Mouse (Mus musculus): ENCODE measurements around the gene Myo18a. TPM values are rescaled to one million over a fixed set of nuclear protein-coding genes. Genes with fewer than 3 reads are reported as not detected.

Gene Myo18a
- polyA plus RNA-seq, 1 experiment from 2014 or later = 31.2 TPM

DNA sequence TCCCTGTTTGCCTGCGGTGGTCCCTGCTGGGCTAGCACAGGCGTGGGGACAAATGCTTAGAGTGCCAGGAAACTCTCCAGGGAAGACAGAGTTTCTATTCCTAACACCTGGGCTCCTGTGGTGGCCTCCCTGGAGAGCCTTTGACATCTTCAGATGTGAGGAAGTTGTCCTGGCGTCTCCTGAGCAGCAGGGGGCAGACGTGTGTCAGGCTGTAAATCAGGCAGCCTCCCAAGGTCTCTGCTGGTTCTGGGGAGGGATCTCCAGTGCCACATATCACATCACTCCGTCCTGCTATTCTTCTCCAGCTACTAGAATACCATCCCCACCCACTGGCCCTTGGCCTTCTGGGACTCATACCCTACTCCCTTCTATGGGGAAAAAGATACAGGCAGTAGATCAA is 62.8 kb downstream of the Myo18a start:
- Histone ChIP-seq H3K27ac (ENCODE audit: low read length) (no peak overlapping the region), H3K9me3 (ENCODE audit: control insufficient read depth, low read length) (no peaks in the 10 kb centered on the region), H3K4me2 (ENCODE audit: low read depth, low read length) (no peak overlapping the region), H3K4me3 (ENCODE audit: low read length) (no peak overlapping the region), H3K4me1 (ENCODE audit: control insufficient read depth, insufficient read depth, low read length) (peaks cover 4% of the 10 kb centered on the region; the same call in 1 of the 2 replicates), H3K36me3 (ENCODE audit: control insufficient read depth, insufficient read depth, low read length) (peaks cover 24% of the 10 kb centered on the region), H3K27me3 (replicated peaks; ENCODE audit: control insufficient read depth, insufficient read depth, low read length) (no peaks in the 10 kb centered on the region), H3K9ac (ENCODE audit: low read depth, low read length) (no peak overlapping the region)
- ATAC-seq = no peak
- 7% methylated on average over 5 of the region's 5 CpGs for WGBS

- H3K27ac ChIP-seq (ENCODE audit: low read length) = no peak overlapping the region
- H3K36me3 ChIP-seq (ENCODE audit: control insufficient read depth, insufficient read depth, low read length) = peaks cover 24% of the 10 kb centered on the region
Observed at GRCm38 (mm10) chr11:77826311-77826710, 63.3 kb downstream of the Myo18a start.

DNA sequence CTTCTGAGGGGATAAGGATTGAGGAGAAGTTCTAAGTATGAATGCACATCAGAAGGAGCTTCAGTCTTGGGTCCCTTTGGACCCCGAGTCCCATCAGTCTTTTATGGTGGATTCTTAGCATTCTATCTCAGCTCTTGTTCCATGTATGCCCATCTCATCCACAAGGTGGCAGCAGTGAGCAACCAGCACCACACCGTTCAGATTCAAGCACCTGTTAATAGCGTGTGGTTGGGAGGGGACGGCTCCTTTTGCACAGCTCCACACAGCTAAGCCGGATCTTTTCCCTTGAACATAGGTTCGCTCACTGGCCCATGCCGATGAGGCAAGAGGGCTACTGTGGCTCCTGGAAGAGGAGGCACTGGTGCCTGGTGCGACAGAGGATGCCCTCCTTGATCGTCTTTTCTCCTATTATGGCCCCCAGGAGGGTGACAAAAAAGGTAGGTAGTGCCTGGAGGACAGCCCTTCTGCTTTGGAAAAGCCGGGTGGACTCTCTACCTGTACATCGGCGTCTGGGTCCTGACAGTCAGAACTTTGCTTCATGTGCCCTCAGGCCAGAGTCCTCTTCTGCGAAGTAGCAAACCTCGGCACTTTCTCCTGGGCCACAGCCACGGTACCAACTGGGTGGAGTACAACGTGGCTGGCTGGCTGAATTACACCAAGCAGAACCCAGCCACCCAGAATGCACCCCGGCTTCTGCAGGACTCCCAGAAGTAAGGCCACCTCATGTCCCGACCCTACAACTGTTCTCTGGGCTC is 64.4 kb downstream of the Myo18a start:
- WGBS = 55% methylated on average over 18 of the region's 18 CpGs
- H3K27ac ChIP-seq (ENCODE audit: low read length) = no peak overlapping the region
- ATAC-seq = peak; percentile 39; the same call in 1 of the 2 replicates
- H3K9ac ChIP-seq (ENCODE audit: low read depth, low read length) = no peak overlapping the region
- no peaks in the 10 kb centered on the region for H3K27me3 ChIP-seq (replicated peaks; ENCODE audit: control insufficient read depth, insufficient read depth, low read length)
- H3K36me3 ChIP-seq (ENCODE audit: control insufficient read depth, insufficient read depth, low read length) = peaks cover 24% of the 10 kb centered on the region
- no peak overlapping the region for H3K4me2 ChIP-seq (ENCODE audit: low read depth, low read length)
- H3K4me1 ChIP-seq (ENCODE audit: control insufficient read depth, insufficient read depth, low read length) = peaks cover 4% of the 10 kb centered on the region; the same call in 1 of the 2 replicates
- H3K4me3 ChIP-seq (ENCODE audit: low read length) = no peak overlapping the region
- no peaks in the 10 kb centered on the region for H3K9me3 ChIP-seq (ENCODE audit: control insufficient read depth, low read length)

More at GRCm38 (mm10) chr11:77826311-77826710, 63.3 kb downstream of the Myo18a start:
- Histone ChIP-seq H3K4me3 (ENCODE audit: low read length) (no peak overlapping the region), H3K9me3 (ENCODE audit: control insufficient read depth, low read length) (no peaks in the 10 kb centered on the region), H3K4me1 (ENCODE audit: control insufficient read depth, insufficient read depth, low read length) (peaks cover 4% of the 10 kb centered on the region; the same call in 1 of the 2 replicates), H3K9ac (ENCODE audit: low read depth, low read length) (no peak overlapping the region), H3K27me3 (replicated peaks; ENCODE audit: control insufficient read depth, insufficient read depth, low read length) (no peaks in the 10 kb centered on the region), H3K4me2 (ENCODE audit: low read depth, low read length) (no peak overlapping the region)
- 49% methylated on average over 3 of the region's 3 CpGs for WGBS
- no peak for ATAC-seq

DNA sequence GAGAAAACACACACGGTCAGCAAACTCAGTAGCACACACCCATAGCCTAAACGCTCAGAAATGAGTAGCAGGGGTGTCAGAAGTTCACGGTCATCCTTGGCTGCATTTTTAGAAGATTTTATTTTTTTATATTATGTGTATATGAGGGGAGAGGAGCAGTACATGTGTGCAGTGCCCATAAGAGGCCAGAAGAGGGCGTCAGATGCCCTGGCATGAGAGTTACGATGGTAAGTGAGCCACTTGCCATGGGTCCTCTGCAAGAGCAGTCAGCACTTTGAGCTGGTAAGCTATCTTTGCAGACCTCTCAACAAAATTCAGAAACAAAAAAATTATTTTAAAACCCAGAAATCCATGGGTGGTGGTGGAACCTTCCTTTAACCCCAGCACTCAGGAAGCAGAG is 65.1 kb downstream of the Myo18a start:
- Histone ChIP-seq H3K27me3 (replicated peaks; ENCODE audit: control insufficient read depth, insufficient read depth, low read length) (no peaks in the 10 kb centered on the region), H3K4me3 (ENCODE audit: low read length) (no peak overlapping the region), H3K9ac (ENCODE audit: low read depth, low read length) (no peak overlapping the region), H3K9me3 (ENCODE audit: control insufficient read depth, low read length) (no peaks in the 10 kb centered on the region), H3K4me2 (ENCODE audit: low read depth, low read length) (no peak overlapping the region), H3K27ac (ENCODE audit: low read length) (no peak overlapping the region), H3K36me3 (ENCODE audit: control insufficient read depth, insufficient read depth, low read length) (peaks cover 24% of the 10 kb centered on the region), H3K4me1 (ENCODE audit: control insufficient read depth, insufficient read depth, low read length) (peaks cover 4% of the 10 kb centered on the region; the same call in 1 of the 2 replicates)
- no peak for ATAC-seq
- 91% methylated on average over 5 of the region's 5 CpGs for WGBS

GRCm38 (mm10) chr11:77829043-77829841 is 66.2 kb downstream of the Myo18a start:
- Histone ChIP-seq H3K9me3 (ENCODE audit: control insufficient read depth, low read length) (no peaks in the 10 kb centered on the region), H3K4me2 (ENCODE audit: low read depth, low read length) (no peak overlapping the region), H3K4me3 (ENCODE audit: low read length) (no peak overlapping the region), H3K27ac (ENCODE audit: low read length) (no peak overlapping the region), H3K9ac (ENCODE audit: low read depth, low read length) (no peak overlapping the region), H3K36me3 (ENCODE audit: control insufficient read depth, insufficient read depth, low read length) (peaks cover 18% of the 10 kb centered on the region), H3K27me3 (replicated peaks; ENCODE audit: control insufficient read depth, insufficient read depth, low read length) (no peaks in the 10 kb centered on the region), H3K4me1 (ENCODE audit: control insufficient read depth, insufficient read depth, low read length) (peaks cover 4% of the 10 kb centered on the region; the same call in 1 of the 2 replicates)
- WGBS = 78% methylated on average over 23 of the region's 23 CpGs
- no peak for ATAC-seq

GRCm38 (mm10) chr11:77830875-77831274 is 67.8 kb downstream of the Myo18a start:
- H3K36me3 ChIP-seq (ENCODE audit: control insufficient read depth, insufficient read depth, low read length) = peaks cover 21% of the 10 kb centered on the region; the same call in 1 of the 2 replicates
- H3K4me1 ChIP-seq (ENCODE audit: control insufficient read depth, insufficient read depth, low read length) = peaks cover 4% of the 10 kb centered on the region; the same call in 1 of the 2 replicates
- H3K4me2 ChIP-seq (ENCODE audit: low read depth, low read length) = no peak overlapping the region
- no peak overlapping the region for H3K27ac ChIP-seq (ENCODE audit: low read length)
- H3K9ac ChIP-seq (ENCODE audit: low read depth, low read length) = no peak overlapping the region
- H3K27me3 ChIP-seq (replicated peaks; ENCODE audit: control insufficient read depth, insufficient read depth, low read length) = no peaks in the 10 kb centered on the region
- 63% methylated on average over 7 of the region's 7 CpGs for WGBS
- no peak for ATAC-seq
- no peak overlapping the region for H3K4me3 ChIP-seq (ENCODE audit: low read length)
- no peaks in the 10 kb centered on the region for H3K9me3 ChIP-seq (ENCODE audit: control insufficient read depth, low read length)

GRCm38 (mm10) chr11:77832541-77832940 is 69.5 kb downstream of the Myo18a start:
- Histone ChIP-seq H3K27me3 (replicated peaks; ENCODE audit: control insufficient read depth, insufficient read depth, low read length) (no peaks in the 10 kb centered on the region), H3K4me1 (ENCODE audit: control insufficient read depth, insufficient read depth, low read length) (peaks cover 8% of the 10 kb centered on the region; the same call in 1 of the 2 replicates), H3K9me3 (ENCODE audit: control insufficient read depth, low read length) (no peaks in the 10 kb centered on the region), H3K4me3 (ENCODE audit: low read length) (no peak overlapping the region), H3K4me2 (ENCODE audit: low read depth, low read length) (no peak overlapping the region), H3K36me3 (ENCODE audit: control insufficient read depth, insufficient read depth, low read length) (peaks cover 21% of the 10 kb centered on the region; the same call in 1 of the 2 replicates), H3K9ac (ENCODE audit: low read depth, low read length) (no peak overlapping the region), H3K27ac (ENCODE audit: low read length) (no peak overlapping the region)
- 91% methylated on average over 4 of the region's 4 CpGs for WGBS
- no peak for ATAC-seq

DNA sequence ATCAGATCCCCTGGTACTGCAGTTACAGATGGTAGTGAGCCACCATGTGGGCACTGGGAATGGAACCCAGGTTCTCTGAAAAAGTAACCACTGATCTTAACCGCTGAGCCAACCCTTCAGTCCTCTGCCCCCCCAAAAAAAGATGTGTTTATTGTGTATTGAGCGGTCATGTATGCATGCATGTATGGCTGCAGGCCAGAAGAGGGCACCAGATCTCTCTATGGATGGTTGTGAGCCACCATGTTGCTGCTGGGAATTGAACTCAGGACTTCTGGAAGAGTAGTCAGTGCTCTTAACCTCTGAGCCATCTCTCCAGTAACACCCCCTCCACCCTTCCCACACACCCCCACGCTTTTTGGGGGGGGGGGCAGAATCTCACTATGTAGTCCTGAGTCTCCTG is 72.1 kb downstream of the Myo18a start:
- H3K36me3 ChIP-seq (ENCODE audit: control insufficient read depth, insufficient read depth, low read length) = peaks cover 10% of the 10 kb centered on the region; the same call in 1 of the 2 replicates
- 80% methylated on average over 3 of the region's 3 CpGs for WGBS
- no peak for ATAC-seq
- no peak overlapping the region for H3K4me3 ChIP-seq (ENCODE audit: low read length)
- no peaks in the 10 kb centered on the region for H3K27me3 ChIP-seq (replicated peaks; ENCODE audit: control insufficient read depth, insufficient read depth, low read length)
- H3K4me2 ChIP-seq (ENCODE audit: low read depth, low read length) = no peak overlapping the region
- H3K27ac ChIP-seq (ENCODE audit: low read length) = no peak overlapping the region
- no peaks in the 10 kb centered on the region for H3K9me3 ChIP-seq (ENCODE audit: control insufficient read depth, low read length)
- no peak overlapping the region for H3K9ac ChIP-seq (ENCODE audit: low read depth, low read length)
- peaks cover 10% of the 10 kb centered on the region; the same call in 1 of the 2 replicates for H3K4me1 ChIP-seq (ENCODE audit: control insufficient read depth, insufficient read depth, low read length)

- Histone ChIP-seq H3K4me2 (ENCODE audit: low read depth, low read length) (no peak overlapping the region), H3K27me3 (replicated peaks; ENCODE audit: control insufficient read depth, insufficient read depth, low read length) (no peaks in the 10 kb centered on the region), H3K9me3 (ENCODE audit: control insufficient read depth, low read length) (no peaks in the 10 kb centered on the region), H3K4me3 (ENCODE audit: low read length) (no peak overlapping the region), H3K9ac (ENCODE audit: low read depth, low read length) (no peak overlapping the region), H3K4me1 (ENCODE audit: control insufficient read depth, insufficient read depth, low read length) (peaks cover 12% of the 10 kb centered on the region; the same call in 1 of the 2 replicates), H3K36me3 (ENCODE audit: control insufficient read depth, insufficient read depth, low read length) (peaks cover 13% of the 10 kb centered on the region; the same call in 1 of the 2 replicates), H3K27ac (ENCODE audit: low read length) (no peak overlapping the region; the same call in 1 of the 2 replicates)
- 76% methylated on average over 5 of the region's 5 CpGs for WGBS
- no peak for ATAC-seq
Observed at GRCm38 (mm10) chr11:77836290-77836689, 73.2 kb downstream of the Myo18a start.

All from intestine, embryonic 16.5 days (tissue).